13 mouse cellular contexts compared by ENCODE assay signal in genomic region chr13:35815205-35815726, GRCm38 (mm10).
"Had no signal": no experiment of that assay in that cellular context is flagged by ENCODE, and none has a peak within 500 bp of the region (broad histone marks: within the 10 kb centered on the region; RNA-seq: fewer than 3 reads in every experiment).

No protein-coding gene starts in this region.

- DNase-seq: retina, postnatal 1 day; right cerebral cortex, postnatal 25 days; right cerebral cortex, postnatal 4 days; spleen, adult 18-20 months; thymus, adult 18-20 months; thymus, postnatal 14 days; thymus, postnatal 36 days had no signal

- H3K27ac ChIP-seq: midbrain, embryonic 13.5 days; midbrain, embryonic 15.5 days; neural tube, embryonic 12.5 days had no signal

- H3K4me2 ChIP-seq: lung, embryonic 14.5 days; midbrain, embryonic 11.5 days; midbrain, embryonic 13.5 days; midbrain, embryonic 15.5 days; neural tube, embryonic 12.5 days had no signal

- H3K27me3 ChIP-seq: megakaryocyte, embryonic 14.5 days; midbrain, embryonic 13.5 days; midbrain, embryonic 15.5 days; neural tube, embryonic 12.5 days had no signal

- H3K9ac ChIP-seq: lung, embryonic 14.5 days; midbrain, embryonic 13.5 days; midbrain, embryonic 15.5 days; neural tube, embryonic 12.5 days had no signal

- H3K4me3 ChIP-seq: megakaryocyte, embryonic 14.5 days; midbrain, embryonic 13.5 days; midbrain, embryonic 15.5 days; neural tube, embryonic 12.5 days had no signal

- H3K9me3 ChIP-seq: megakaryocyte, embryonic 14.5 days; midbrain, embryonic 13.5 days; midbrain, embryonic 15.5 days; neural tube, embryonic 12.5 days had no signal

- H3K36me3 ChIP-seq: midbrain, embryonic 15.5 days had no signal

- ATAC-seq: midbrain, embryonic 13.5 days; midbrain, embryonic 15.5 days had no signal
